ENCODE assay signal across 8 mouse cellular contexts in the genomic region with DNA sequence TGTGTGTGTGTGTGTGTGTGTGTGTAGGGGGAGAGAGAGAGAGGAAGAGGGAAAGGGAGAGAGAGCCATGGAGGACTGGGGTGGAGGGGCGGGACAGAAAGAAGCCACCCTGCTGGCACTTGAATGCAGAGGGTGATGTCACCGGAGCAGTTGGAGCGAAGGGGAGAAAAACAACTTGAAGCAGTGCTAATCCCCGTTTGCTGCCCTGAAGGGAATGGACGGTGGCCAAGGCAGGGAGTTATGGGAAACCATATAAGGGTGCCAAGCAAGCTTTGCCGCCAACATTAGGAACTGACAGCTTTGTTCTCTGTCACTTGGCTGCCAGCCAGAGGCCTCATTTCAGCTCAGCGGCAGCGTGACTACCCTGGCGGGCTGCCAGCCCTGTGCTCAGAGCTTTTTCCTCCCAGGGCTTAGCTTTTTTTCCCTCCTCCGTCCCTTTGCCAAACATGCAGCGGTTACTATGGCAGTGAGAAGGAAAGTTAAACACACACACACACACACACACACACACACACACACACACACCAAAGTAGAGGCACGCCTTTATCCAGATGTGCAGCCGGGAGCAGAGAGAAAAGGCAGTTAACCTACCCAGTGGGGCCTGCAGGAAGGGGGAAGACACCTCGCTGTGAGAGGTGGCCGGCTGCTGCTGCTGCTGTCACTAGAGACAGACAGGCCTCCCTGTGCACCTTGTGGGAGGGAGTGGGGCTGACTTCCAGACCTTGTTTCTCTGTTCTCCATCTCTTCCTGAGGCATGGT.
DNase-seq lines count a peak whose midpoint lies in the region; ATAC-seq and TF ChIP-seq lines count a peak whose summit lies in the region.

No protein-coding gene starts in this region.

- ATAC-seq in embryonic facial prominence, embryonic 15.5 days (ENCODE audit: insufficient number of reproducible peaks, low FRiP score, low TSS enrichment, low read depth): peak; percentile 91
- peak; percentile 89 for ATAC-seq in limb, embryonic 14.5 days (ENCODE audit: low FRiP score, low read depth)
- peak; percentile 87 for ATAC-seq in midbrain, postnatal 0 days (ENCODE audit: low FRiP score)

- TF ChIP-seq POLR2A in limb, embryonic 14.5 days (IDR thresholded peaks at IDR 0.05; ENCODE audit: borderline replicate concordance, extremely low read depth, insufficient read depth, insufficient read length): 0 out of 2 replicates have a peak, but pooled peaks have one; percentile 3

- TF ChIP-seq CTCF in midbrain, postnatal 0 days (IDR thresholded peaks at IDR 0.05): no peak

- peak; percentile 100 for DNase-seq in 3T3-L1 (ENCODE audit: low read depth, low spot score)
- peak; percentile 99 for DNase-seq in adrenal gland, postnatal 4 days (ENCODE audit: low spot score in 2 of 2)
- peak; percentile 99 for DNase-seq in heart, adult 8-10 months (ENCODE audit: low spot score)
- peak; percentile 100 for DNase-seq in kidney, adult 9 months
- peak; percentile 100 for DNase-seq in limb, embryonic 14.5 days (ENCODE audit: low spot score)
- DNase-seq in midbrain, postnatal 0 days (ENCODE audit: low spot score): peak; percentile 100
- peak; percentile 76 to 81 for DNase-seq in spleen, postnatal 14 days (ENCODE audit: low spot score in 2 of 2)

- peak overlapping the region; percentile 99 for H3K27ac ChIP-seq in embryonic facial prominence, embryonic 15.5 days (replicated peaks)
- peak overlapping the region; percentile 97 for H3K27ac ChIP-seq in limb, embryonic 14.5 days (replicated peaks; ENCODE audit: low read depth, low read length)
- H3K27ac ChIP-seq in midbrain, postnatal 0 days (ENCODE audit: low read depth, low read length): peak overlapping the region; percentile 93

- no peaks in the 10 kb centered on the region for H3K36me3 ChIP-seq in embryonic facial prominence, embryonic 15.5 days
- H3K36me3 ChIP-seq in limb, embryonic 14.5 days (ENCODE audit: control insufficient read depth, insufficient read depth, low read length): no peaks in the 10 kb centered on the region
- no peaks in the 10 kb centered on the region for H3K36me3 ChIP-seq in midbrain, postnatal 0 days (ENCODE audit: insufficient read depth, low read length)

- H3K9ac ChIP-seq in embryonic facial prominence, embryonic 15.5 days: no peak overlapping the region
- H3K9ac ChIP-seq in limb, embryonic 14.5 days (ENCODE audit: low read depth, low read length, severe bottlenecking): peak overlapping the region; percentile 22; the same call in 1 of the 2 replicates
- H3K9ac ChIP-seq in midbrain, postnatal 0 days (replicated peaks; ENCODE audit: low read length, poor library complexity, severe bottlenecking): 0 out of 2 replicates have a peak overlapping the region, but pooled peaks have one; percentile 36

- peaks cover 79% of the 10 kb centered on the region for H3K4me1 ChIP-seq in embryonic facial prominence, embryonic 15.5 days
- peaks cover 78% of the 10 kb centered on the region for H3K4me1 ChIP-seq in limb, embryonic 14.5 days (ENCODE audit: control insufficient read depth, insufficient read depth, low read length)
- H3K4me1 ChIP-seq in midbrain, postnatal 0 days (ENCODE audit: insufficient read depth, low read length): peaks cover 52% of the 10 kb centered on the region

- H3K27me3 ChIP-seq in embryonic facial prominence, embryonic 15.5 days: no peaks in the 10 kb centered on the region
- H3K27me3 ChIP-seq in limb, embryonic 14.5 days (ENCODE audit: control insufficient read depth, insufficient read depth, low read length): no peaks in the 10 kb centered on the region
- no peaks in the 10 kb centered on the region for H3K27me3 ChIP-seq in midbrain, postnatal 0 days (ENCODE audit: insufficient read depth, low read length)

- H3K4me3 ChIP-seq in embryonic facial prominence, embryonic 15.5 days (replicated peaks): 0 out of 2 replicates have a peak overlapping the region, but pooled peaks have one; percentile 12
- H3K4me3 ChIP-seq in limb, embryonic 14.5 days (replicated peaks; ENCODE audit: low read length): no peak overlapping the region
- no peak overlapping the region for H3K4me3 ChIP-seq in midbrain, postnatal 0 days (ENCODE audit: low read depth, low read length)

- under 1% methylated on average over 15 of the region's 15 CpGs for WGBS in embryonic facial prominence, embryonic 15.5 days
- under 1% methylated on average over 15 of the region's 15 CpGs for WGBS in limb, embryonic 14.5 days
- 0% methylated on average over 14 of the region's 15 CpGs for WGBS in midbrain, postnatal 0 days

- H3K9me3 ChIP-seq in embryonic facial prominence, embryonic 15.5 days (replicated peaks): no peaks in the 10 kb centered on the region
- no peaks in the 10 kb centered on the region for H3K9me3 ChIP-seq in limb, embryonic 14.5 days (ENCODE audit: control insufficient read depth, low read length)
- H3K9me3 ChIP-seq in midbrain, postnatal 0 days (ENCODE audit: low read length): no peaks in the 10 kb centered on the region

- H3K4me2 ChIP-seq in embryonic facial prominence, embryonic 15.5 days (replicated peaks): peak overlapping the region; percentile 40
- H3K4me2 ChIP-seq in limb, embryonic 14.5 days (replicated peaks; ENCODE audit: low read depth, low read length, severe bottlenecking): peak overlapping the region; percentile 44
- peak overlapping the region; percentile 6; the same call in 1 of the 2 replicates for H3K4me2 ChIP-seq in midbrain, postnatal 0 days (ENCODE audit: low read depth, low read length, poor library complexity, severe bottlenecking)
